Mouse (Mus musculus) E14TG2a.4 (cell line): Measurements from ENCODE around the gene Tnfrsf11a.

ENCODE experiments used
- CTCF ChIP-seq: conservative IDR thresholded peaks from 2 replicates; pipeline ENCODE4 v1.5.1; 2014; ENCODE audit warnings: low read length
- NANOG ChIP-seq: IDR thresholded peaks from 2 replicates; pipeline ENCODE4 v1.6.1; 2014; ENCODE audit warnings: borderline replicate concordance, low read length, mixed read lengths
- POU5F1 ChIP-seq: IDR thresholded peaks from 2 replicates; pipeline ENCODE4 v1.6.1; 2014; ENCODE audit warnings: low read length, borderline replicate concordance

- TF ChIP-seq CTCF (no peak), POU5F1 (no peak), NANOG (no peak)
Measured at GRCm38 (mm10) chr1:105795705-105796104, 15.2 kb downstream of the Tnfrsf11a start.
